Mouse (Mus musculus): Measurements from ENCODE around the gene Olfr1204. TPM values are rescaled to one million over a fixed set of nuclear protein-coding genes. Genes with fewer than 3 reads are reported as not detected.

Olfr1204 gene
- polyA plus RNA-seq (2012; rRNA removed), result not detected in 2 replicates

DNA sequence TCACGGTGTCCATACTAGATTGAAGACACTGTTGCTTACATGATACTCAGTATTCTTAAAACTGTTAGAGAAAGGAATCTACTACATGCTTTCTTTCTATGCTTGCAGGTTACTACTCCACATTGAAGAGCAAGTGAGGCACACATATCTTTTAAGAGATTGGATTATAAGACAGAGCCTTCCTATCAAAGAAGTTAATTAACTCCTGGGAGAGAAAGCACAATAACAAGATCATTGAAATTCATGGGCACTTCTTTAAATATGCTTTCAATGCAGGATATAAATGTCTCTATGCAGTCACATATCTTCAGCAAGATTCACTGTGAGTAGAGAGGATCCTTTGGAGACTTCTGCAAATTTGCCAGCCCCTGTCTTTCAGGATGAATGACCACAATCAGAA is at the start of gene Olfr1204:
Gene Olfr1204, plus strand, starts transcription at position 301 of the 400 bp plus-strand sequence.
- TF ChIP-seq POLR2A (IDR thresholded peaks at IDR 0.05; ENCODE audit: control insufficient read depth, extremely low read depth, insufficient read depth, low read length, poor library complexity), result no peak
- no peak for TF ChIP-seq CTCF (IDR thresholded peaks at IDR 0.05; ENCODE audit: borderline replicate concordance, control insufficient read depth, extremely low read depth, insufficient read depth, low read length, poor library complexity)
- H3K4me1 ChIP-seq (replicated peaks; ENCODE audit: control insufficient read depth, insufficient read depth, low read length), result no peaks in the 10 kb centered on the region
- no peak within 1 kb of the TSS for H3K27ac ChIP-seq (ENCODE audit: control insufficient read depth, insufficient read depth, low read length)
- 90% methylated on average over 1 of the region's 1 CpGs for WGBS
- H3K4me3 ChIP-seq (ENCODE audit: control insufficient read depth, insufficient read depth, low read length), result no peak within 1 kb of the TSS
- no peak for DNase-seq
- no peaks in the 10 kb centered on the region for H3K36me3 ChIP-seq (ENCODE audit: control insufficient read depth, insufficient read depth, low read length)
- no peaks in the 10 kb centered on the region for H3K27me3 ChIP-seq (ENCODE audit: control insufficient read depth, insufficient read depth, low read length)

DNA sequence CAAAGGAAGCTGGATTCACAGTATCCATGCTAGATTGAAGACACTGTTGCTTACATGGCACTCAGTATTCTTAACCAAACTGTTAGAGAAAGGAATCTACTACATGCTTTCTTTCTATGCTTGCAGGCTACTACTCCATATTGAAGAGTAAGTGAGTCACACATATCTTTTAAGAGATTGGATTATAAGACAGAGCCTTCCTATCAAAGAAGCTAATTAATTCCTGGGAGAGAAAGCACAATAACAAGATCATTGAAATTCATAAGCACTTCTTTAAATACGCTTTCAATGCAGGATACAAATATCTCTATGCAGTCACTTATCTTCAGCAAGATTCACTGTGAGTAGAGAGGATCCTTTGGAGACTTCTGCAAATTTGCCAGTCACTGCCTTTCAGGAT is 34.9 kb upstream of the Olfr1204 start, which contains the start of gene Olfr1202:
Gene Olfr1202, plus strand, starts transcription at position 301 of the 400 bp plus-strand sequence.
- Histone ChIP-seq H3K27ac (ENCODE audit: control insufficient read depth, insufficient read depth, low read length) (no peak within 1 kb of the TSS), H3K36me3 (ENCODE audit: control insufficient read depth, insufficient read depth, low read length) (no peaks in the 10 kb centered on the region), H3K4me1 (replicated peaks; ENCODE audit: control insufficient read depth, insufficient read depth, low read length) (no peaks in the 10 kb centered on the region), H3K4me3 (ENCODE audit: control insufficient read depth, insufficient read depth, low read length) (no peak within 1 kb of the TSS), H3K27me3 (ENCODE audit: control insufficient read depth, insufficient read depth, low read length) (no peaks in the 10 kb centered on the region)
- TF ChIP-seq POLR2A (IDR thresholded peaks at IDR 0.05; ENCODE audit: control insufficient read depth, extremely low read depth, insufficient read depth, low read length, poor library complexity) (no peak), CTCF (IDR thresholded peaks at IDR 0.05; ENCODE audit: borderline replicate concordance, control insufficient read depth, extremely low read depth, insufficient read depth, low read length, poor library complexity) (no peak)
- no peak for DNase-seq
- 82% methylated on average over 1 of the region's 1 CpGs for WGBS

DNA sequence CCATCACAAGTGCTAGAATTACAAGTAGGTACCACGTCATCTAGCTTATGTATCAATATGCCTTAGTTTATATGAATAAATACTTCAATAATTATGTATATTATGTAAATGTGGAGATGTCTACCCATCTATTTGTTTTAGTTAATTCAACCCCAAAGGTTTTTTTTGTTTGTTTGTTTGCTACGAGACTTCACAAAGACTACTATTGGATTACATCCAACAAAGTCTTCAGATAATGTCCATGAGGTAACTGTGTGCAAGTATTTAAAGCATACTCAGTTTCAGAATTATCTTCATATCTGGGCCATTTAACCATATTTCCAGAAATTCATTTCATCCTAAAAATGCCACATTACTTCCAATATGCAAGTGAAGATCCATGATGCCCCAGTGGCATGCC is 19.7 kb upstream of the Olfr1204 start, which contains the start of gene Olfr1205:
Gene Olfr1205, plus strand, starts transcription at position 301 of the 400 bp plus-strand sequence.
- no peaks in the 10 kb centered on the region for H3K36me3 ChIP-seq (ENCODE audit: control insufficient read depth, insufficient read depth, low read length)
- 87% methylated on average over 2 of the region's 2 CpGs for WGBS
- H3K27ac ChIP-seq (ENCODE audit: control insufficient read depth, insufficient read depth, low read length), result no peak within 1 kb of the TSS
- H3K4me3 ChIP-seq (ENCODE audit: control insufficient read depth, insufficient read depth, low read length), result no peak within 1 kb of the TSS
- no peak for TF ChIP-seq POLR2A (IDR thresholded peaks at IDR 0.05; ENCODE audit: control insufficient read depth, extremely low read depth, insufficient read depth, low read length, poor library complexity)
- no peak for TF ChIP-seq CTCF (IDR thresholded peaks at IDR 0.05; ENCODE audit: borderline replicate concordance, control insufficient read depth, extremely low read depth, insufficient read depth, low read length, poor library complexity)
- no peaks in the 10 kb centered on the region for H3K4me1 ChIP-seq (replicated peaks; ENCODE audit: control insufficient read depth, insufficient read depth, low read length)
- no peaks in the 10 kb centered on the region for H3K27me3 ChIP-seq (ENCODE audit: control insufficient read depth, insufficient read depth, low read length)
- no peak for DNase-seq

DNA sequence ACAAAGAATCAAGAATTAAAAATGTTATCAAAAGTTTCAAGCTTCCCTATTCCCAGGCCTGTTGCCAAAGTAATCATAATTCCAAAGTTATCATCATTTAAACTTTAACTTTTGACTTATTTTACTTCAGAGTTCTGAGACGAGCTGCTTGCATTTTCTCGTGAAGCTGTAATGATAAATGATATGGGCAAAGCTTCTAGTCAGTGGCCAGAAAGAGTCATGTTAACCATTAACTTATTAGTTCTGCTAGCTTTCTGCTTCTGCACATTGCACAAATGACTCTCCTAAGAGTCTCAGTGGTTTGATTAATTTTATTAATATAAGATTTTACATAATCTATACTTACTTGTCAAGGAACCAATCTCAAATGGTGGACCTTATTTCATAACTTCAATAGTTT is 10.6 kb upstream of the Olfr1204 start:
- no peak overlapping the region for H3K27ac ChIP-seq (ENCODE audit: control insufficient read depth, insufficient read depth, low read length)
- TF ChIP-seq POLR2A (IDR thresholded peaks at IDR 0.05; ENCODE audit: control insufficient read depth, extremely low read depth, insufficient read depth, low read length, poor library complexity) (no peak), CTCF (IDR thresholded peaks at IDR 0.05; ENCODE audit: borderline replicate concordance, control insufficient read depth, extremely low read depth, insufficient read depth, low read length, poor library complexity) (no peak)
- no peak overlapping the region for H3K4me3 ChIP-seq (ENCODE audit: control insufficient read depth, insufficient read depth, low read length)
- WGBS, result 88% methylated on average over 2 of the region's 2 CpGs
- no peaks in the 10 kb centered on the region for H3K36me3 ChIP-seq (ENCODE audit: control insufficient read depth, insufficient read depth, low read length)
- no peak for DNase-seq
- H3K4me1 ChIP-seq (replicated peaks; ENCODE audit: control insufficient read depth, insufficient read depth, low read length), result no peaks in the 10 kb centered on the region
- no peaks in the 10 kb centered on the region for H3K27me3 ChIP-seq (ENCODE audit: control insufficient read depth, insufficient read depth, low read length)

DNA sequence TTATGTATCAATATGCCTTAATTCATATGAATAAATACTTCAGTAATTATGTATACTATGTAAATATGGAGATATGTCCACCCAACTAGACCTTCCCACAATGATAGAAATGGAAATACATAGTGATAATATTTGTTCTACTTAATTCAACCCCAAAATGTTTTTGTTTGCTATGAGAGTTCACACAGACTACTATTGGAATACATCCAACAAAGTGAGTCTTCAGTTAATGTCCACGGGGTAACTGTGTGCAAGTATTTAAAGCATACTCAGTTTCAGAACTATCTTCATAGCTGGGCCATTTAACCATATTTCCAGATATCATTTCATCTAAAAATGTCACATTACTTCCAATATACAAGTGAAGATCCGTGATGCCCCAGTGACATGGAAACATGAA is 13.8 kb downstream of the Olfr1204 start, which contains the start of gene Olfr1206:
Gene Olfr1206, plus strand, starts transcription at position 301 of the 400 bp plus-strand sequence.
- TF ChIP-seq POLR2A (IDR thresholded peaks at IDR 0.05; ENCODE audit: control insufficient read depth, extremely low read depth, insufficient read depth, low read length, poor library complexity) (no peak), CTCF (IDR thresholded peaks at IDR 0.05; ENCODE audit: borderline replicate concordance, control insufficient read depth, extremely low read depth, insufficient read depth, low read length, poor library complexity) (no peak)
- Histone ChIP-seq H3K36me3 (ENCODE audit: control insufficient read depth, insufficient read depth, low read length) (no peaks in the 10 kb centered on the region), H3K4me3 (ENCODE audit: control insufficient read depth, insufficient read depth, low read length) (no peak within 1 kb of the TSS), H3K27ac (ENCODE audit: control insufficient read depth, insufficient read depth, low read length) (no peak within 1 kb of the TSS), H3K4me1 (replicated peaks; ENCODE audit: control insufficient read depth, insufficient read depth, low read length) (no peaks in the 10 kb centered on the region), H3K27me3 (ENCODE audit: control insufficient read depth, insufficient read depth, low read length) (no peaks in the 10 kb centered on the region)
- WGBS, result 89% methylated on average over 2 of the region's 2 CpGs
- DNase-seq, result no peak

DNA sequence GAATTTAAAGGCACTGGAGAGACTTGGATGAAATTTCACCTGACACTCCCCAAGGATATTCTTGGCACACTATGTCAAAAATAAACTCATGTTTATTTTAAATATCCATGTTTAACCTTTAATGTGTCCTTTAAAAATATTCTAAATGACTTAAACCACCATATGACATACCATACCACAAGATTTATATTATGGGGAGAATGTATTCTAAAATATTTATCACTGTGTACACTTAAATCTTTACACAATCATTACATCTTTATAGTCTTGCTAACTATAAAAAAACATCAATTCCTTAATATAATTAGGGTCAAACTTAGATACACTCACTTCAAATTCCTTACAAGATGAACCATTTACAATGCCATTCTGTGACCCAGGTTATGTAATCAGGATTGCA is 53.1 kb downstream of the Olfr1204 start, which contains the start of gene Olfr1208:
Gene Olfr1208, minus strand, starts transcription at position 101 of the 400 bp plus-strand sequence.
- no peak for TF ChIP-seq CTCF (IDR thresholded peaks at IDR 0.05; ENCODE audit: borderline replicate concordance, control insufficient read depth, extremely low read depth, insufficient read depth, low read length, poor library complexity)
- TF ChIP-seq POLR2A (IDR thresholded peaks at IDR 0.05; ENCODE audit: control insufficient read depth, extremely low read depth, insufficient read depth, low read length, poor library complexity), result no peak
- no peak within 1 kb of the TSS for H3K27ac ChIP-seq (ENCODE audit: control insufficient read depth, insufficient read depth, low read length)
- H3K4me1 ChIP-seq (replicated peaks; ENCODE audit: control insufficient read depth, insufficient read depth, low read length), result no peaks in the 10 kb centered on the region
- H3K36me3 ChIP-seq (ENCODE audit: control insufficient read depth, insufficient read depth, low read length), result no peaks in the 10 kb centered on the region
- no peak within 1 kb of the TSS for H3K4me3 ChIP-seq (ENCODE audit: control insufficient read depth, insufficient read depth, low read length)
- H3K27me3 ChIP-seq (ENCODE audit: control insufficient read depth, insufficient read depth, low read length), result no peaks in the 10 kb centered on the region
- no peak for DNase-seq

Other genes with a start within 250 kb of the Olfr1204 start
- gene Olfr1191-ps1, start 208.8 kb upstream of the Olfr1204 start, polyA plus RNA-seq (2012; rRNA removed), result not detected in 2 replicates
- not detected in 2 replicates for gene Olfr1192-ps1, start 200.8 kb upstream of the Olfr1204 start, polyA plus RNA-seq (2012; rRNA removed)
- gene Olfr1193, start 173.7 kb upstream of the Olfr1204 start, polyA plus RNA-seq (2012; rRNA removed), result not detected in 2 replicates
- not detected in 2 replicates for gene Olfr1195, start 160.1 kb upstream of the Olfr1204 start, polyA plus RNA-seq (2012; rRNA removed)
- not detected in 2 replicates for gene Olfr1196, start 144.7 kb upstream of the Olfr1204 start, polyA plus RNA-seq (2012; rRNA removed)
- gene Olfr1197, start 116.9 kb upstream of the Olfr1204 start, polyA plus RNA-seq (2012; rRNA removed), result not detected in 2 replicates
- gene Olfr1198, start 97.9 kb upstream of the Olfr1204 start, polyA plus RNA-seq (2012; rRNA removed), result not detected in 2 replicates
- not detected in 2 replicates for gene Olfr1199, start 88.8 kb upstream of the Olfr1204 start, polyA plus RNA-seq (2012; rRNA removed)
- gene Olfr1200, start 78.8 kb upstream of the Olfr1204 start, polyA plus RNA-seq (2012; rRNA removed), result not detected in 2 replicates
- not detected in 2 replicates for gene Olfr1201, start 56.3 kb upstream of the Olfr1204 start, polyA plus RNA-seq (2012; rRNA removed)
- gene Olfr1202, start 34.8 kb upstream of the Olfr1204 start, polyA plus RNA-seq (2012; rRNA removed), result not detected in 2 replicates
- gene Olfr1205, start 19.6 kb upstream of the Olfr1204 start, polyA plus RNA-seq (2012; rRNA removed), result not detected in 2 replicates
- gene Olfr1206, start 13.9 kb downstream of the Olfr1204 start, polyA plus RNA-seq (2012; rRNA removed), result not detected in 2 replicates
- gene Olfr1208, start 53.0 kb downstream of the Olfr1204 start, polyA plus RNA-seq (2012; rRNA removed), result not detected in 2 replicates
- gene Olfr1209, start 65.9 kb downstream of the Olfr1204 start, polyA plus RNA-seq (2012; rRNA removed), result not detected in 2 replicates
- not detected in 2 replicates for gene Olfr1211, start 88.8 kb downstream of the Olfr1204 start, polyA plus RNA-seq (2012; rRNA removed)
- gene Olfr1212, start 104.7 kb downstream of the Olfr1204 start, polyA plus RNA-seq (2012; rRNA removed), result not detected in 2 replicates
- not detected in 2 replicates for gene Gm13762, start 131.0 kb downstream of the Olfr1204 start, polyA plus RNA-seq (2012; rRNA removed)
- gene Olfr1214, start 143.4 kb downstream of the Olfr1204 start, polyA plus RNA-seq (2012; rRNA removed), result not detected in 2 replicates
- not detected in 2 replicates for gene Olfr1215, start 157.7 kb downstream of the Olfr1204 start, polyA plus RNA-seq (2012; rRNA removed)
- gene Olfr1216, start 169.0 kb downstream of the Olfr1204 start, polyA plus RNA-seq (2012; rRNA removed), result not detected in 2 replicates
- not detected in 2 replicates for gene Olfr1217, start 182.8 kb downstream of the Olfr1204 start, polyA plus RNA-seq (2012; rRNA removed)
- not detected in 2 replicates for gene Olfr1218, start 211.9 kb downstream of the Olfr1204 start, polyA plus RNA-seq (2012; rRNA removed)
- not detected in 2 replicates for gene Olfr1219, start 234.2 kb downstream of the Olfr1204 start, polyA plus RNA-seq (2012; rRNA removed)